Mouse (Mus musculus) frontal cortex, postnatal 10 days (tissue): ENCODE results near the gene Rhcg.

Experiments used
- DNase-seq, 2 experiments: peaks; one replicate each; pipeline ENCODE4 v3.0.0; 2022; ENCODE audit warnings: low spot score in 2 of 2, mixed read lengths in 1 of 2

Gene Rhcg

GRCm38 (mm10) chr7:79617418-79617817 lies at the start of gene Rhcg:
Rhcg (minus strand) TSS chr7:79617657.
- DNase-seq, result no peak

GRCm38 (mm10) chr7:79666690-79667089 lies 49.2 kb upstream of the Rhcg start:
- DNase-seq, result no peak

DNA sequence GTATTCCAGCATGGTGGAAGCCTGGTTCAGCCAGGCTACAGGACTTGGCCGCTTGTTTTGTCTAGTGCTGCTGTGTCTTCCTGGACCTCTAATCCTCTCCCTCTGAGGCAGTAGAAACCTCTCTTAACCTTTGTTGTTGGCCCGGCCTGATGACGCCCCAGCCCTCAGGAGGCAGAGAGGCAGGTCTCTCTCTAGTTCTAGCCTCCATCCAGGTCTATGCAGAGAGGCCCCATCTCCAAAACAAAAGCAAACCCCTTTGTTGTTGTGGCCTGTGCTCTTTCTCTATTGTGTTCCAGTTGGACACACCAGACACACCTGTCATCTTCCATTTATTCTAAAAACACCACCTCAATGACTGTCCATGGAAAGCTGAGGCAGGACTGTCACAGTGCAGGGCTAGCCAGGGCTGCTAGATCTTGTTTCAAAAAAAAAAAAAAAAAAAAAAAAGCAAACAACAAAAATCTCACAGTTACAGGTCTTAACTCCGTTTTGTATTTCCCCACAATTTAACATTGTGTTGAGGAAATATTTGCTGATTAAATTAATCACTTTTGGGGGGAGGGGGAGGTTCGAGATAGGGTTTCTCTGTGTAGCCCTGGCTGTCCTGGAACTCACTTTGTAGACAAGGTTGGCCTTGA lies 43.9 kb upstream of the Rhcg start:
- DNase-seq, result no peak

DNA sequence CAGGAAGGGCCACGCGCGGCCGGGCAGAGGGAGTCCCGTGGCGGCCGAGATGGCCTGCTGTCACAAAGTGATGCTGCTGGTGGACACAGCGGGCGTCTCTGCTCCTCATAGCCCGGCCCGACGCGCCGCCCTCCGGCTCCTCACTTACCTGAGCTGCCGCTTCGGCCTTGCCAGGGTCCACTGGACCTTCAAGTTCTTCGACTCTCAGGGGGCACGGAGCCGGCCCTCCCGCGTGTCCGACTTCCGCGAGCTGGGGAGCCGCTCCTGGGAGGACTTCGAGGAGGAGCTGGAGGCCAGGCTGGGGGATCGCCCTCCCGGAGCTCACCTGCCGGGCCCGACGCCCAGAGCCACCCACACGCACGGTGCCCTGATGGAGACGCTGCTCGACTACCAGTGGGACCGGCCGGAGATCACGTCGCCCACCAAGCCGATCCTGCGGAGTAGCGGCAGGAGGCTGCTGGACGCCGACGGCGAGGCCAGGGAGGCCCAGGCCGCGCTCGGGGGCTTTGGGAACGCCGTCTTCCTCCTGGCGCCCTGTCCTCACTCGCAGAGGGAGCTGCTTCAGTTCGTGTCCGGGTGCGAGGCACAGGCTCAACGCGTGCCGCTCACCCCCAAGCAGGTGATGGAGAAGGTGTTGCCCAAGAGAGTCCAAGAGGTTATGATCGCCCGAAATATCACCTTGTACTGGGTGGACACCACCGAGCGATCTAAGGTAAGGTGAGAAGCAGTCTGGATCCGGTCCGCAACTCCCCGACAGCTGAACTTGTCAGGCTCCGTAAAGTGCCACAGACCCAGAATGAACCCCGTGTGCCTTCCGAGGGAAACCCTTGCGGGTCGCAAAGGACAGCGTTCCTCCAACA lies 43.1 kb upstream of the Rhcg start:
- no peak for DNase-seq

- peak; percentile 96 to 98 for DNase-seq
Measured at GRCm38 (mm10) chr7:79659578-79660290, 42.3 kb upstream of the Rhcg start, which contains the start of gene Ticrr. Ticrr (plus strand) TSS chr7:79660196.

- no peak for DNase-seq
Measured at GRCm38 (mm10) chr7:79654586-79654985, 37.1 kb upstream of the Rhcg start.

GRCm38 (mm10) chr7:79654185-79654584 lies 36.7 kb upstream of the Rhcg start:
- DNase-seq, result no peak

- DNase-seq, result peak in 1 of 2 experiments; percentile 54
Measured at GRCm38 (mm10) chr7:79649005-79649404, 31.5 kb upstream of the Rhcg start.

DNA sequence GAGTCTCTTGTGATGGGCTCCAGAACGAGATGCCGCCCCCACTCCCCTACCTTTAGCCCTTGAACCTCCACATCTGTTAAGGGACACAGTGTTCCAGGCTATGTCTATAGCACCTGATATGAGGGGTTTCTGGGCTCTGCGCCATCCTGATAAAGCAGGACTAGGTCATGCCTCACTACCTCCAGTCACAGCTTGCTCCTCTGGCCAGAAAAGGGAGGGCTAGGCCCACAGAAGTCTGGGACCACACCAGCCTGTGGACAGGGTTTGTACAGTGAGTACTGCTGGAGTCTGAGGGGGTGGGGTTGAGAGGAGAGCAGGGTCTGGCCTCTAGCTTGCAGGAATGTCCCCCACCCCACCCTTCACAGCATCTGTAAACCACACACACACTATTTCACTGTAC lies 29.8 kb upstream of the Rhcg start:
- DNase-seq, result no peak

- no peak for DNase-seq
Measured at GRCm38 (mm10) chr7:79631773-79632348, 14.4 kb upstream of the Rhcg start.

DNA sequence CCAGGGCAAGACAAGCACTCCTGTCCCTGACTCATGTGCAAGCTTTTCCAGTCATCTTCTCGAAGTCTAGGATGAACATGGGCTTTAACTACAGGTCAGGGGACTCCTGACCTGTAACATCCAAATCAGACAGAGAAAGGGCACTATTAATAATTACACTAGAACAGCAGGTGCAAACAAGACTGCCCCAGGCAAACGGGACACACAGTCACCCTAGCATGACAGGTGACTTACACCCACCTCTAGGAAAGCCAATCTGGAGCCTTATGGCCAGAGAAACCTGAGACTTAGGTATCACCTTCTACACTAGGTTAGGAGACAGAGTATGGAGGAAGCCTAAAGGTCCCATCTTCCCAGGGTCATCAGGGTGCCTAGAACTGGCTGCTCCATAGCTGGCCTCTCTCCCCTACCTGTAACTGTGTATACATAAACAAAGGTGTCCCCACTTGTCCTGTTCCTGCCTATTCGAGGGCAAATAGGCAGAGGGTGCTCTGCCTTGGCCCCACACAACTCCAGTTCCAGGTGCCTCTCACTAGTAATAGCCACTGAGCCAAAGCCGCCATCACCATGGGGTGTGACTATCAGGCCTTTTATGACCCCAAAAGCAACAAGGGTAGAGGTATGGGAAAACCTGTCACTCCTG lies 10.9 kb upstream of the Rhcg start:
- DNase-seq, result no peak

- no peak for DNase-seq
Measured at GRCm38 (mm10) chr7:79626170-79626569, 8.7 kb upstream of the Rhcg start.

GRCm38 (mm10) chr7:79623086-79623485 lies 5.6 kb upstream of the Rhcg start:
- DNase-seq, result no peak

- no peak for DNase-seq
Measured at GRCm38 (mm10) chr7:79619493-79619892, 2.0 kb upstream of the Rhcg start.

DNA sequence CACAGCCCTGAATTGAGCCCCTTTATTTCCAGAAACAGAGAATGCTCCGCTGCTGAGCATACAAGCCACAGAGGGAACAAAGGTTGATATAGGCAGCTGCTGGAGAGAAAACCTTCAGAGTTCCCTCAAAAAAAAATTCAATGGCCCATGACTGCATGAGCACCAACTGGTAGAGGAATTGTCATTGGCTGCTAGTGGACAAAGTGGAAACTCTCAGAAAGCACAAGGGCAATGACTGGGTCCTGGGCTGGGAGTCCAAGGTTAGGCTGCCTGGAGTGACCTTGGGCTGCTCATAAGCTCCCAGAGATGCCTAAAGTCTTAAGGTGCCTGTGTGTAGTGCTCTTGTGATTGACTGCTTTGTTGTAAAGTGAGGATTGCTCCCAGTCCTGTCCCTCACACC lies 1.5 kb downstream of the Rhcg start:
- DNase-seq, result no peak

GRCm38 (mm10) chr7:79615008-79615407 lies 2.4 kb downstream of the Rhcg start:
- no peak for DNase-seq

DNA sequence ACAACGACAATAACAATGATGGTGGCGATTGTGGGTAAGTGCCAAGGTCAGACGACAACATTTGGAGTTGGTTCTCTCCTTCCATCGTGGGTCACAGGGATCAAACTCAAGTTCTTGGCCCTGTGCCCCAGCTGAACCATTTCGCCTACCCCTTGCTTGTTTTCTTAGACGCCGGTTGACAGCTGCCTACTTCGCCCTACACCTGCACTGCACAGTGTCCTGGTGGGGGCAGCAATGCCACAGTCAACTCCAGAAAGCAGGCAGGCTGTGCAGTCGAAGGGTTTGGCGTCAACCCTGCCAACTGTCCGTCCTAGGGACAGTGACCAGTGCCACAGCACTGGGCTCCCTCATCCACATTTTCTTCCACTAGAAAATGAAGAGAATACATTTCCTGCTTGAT lies 4.1 kb downstream of the Rhcg start:
- no peak for DNase-seq

GRCm38 (mm10) chr7:79612783-79613182 lies 4.7 kb downstream of the Rhcg start:
- no peak for DNase-seq

DNA sequence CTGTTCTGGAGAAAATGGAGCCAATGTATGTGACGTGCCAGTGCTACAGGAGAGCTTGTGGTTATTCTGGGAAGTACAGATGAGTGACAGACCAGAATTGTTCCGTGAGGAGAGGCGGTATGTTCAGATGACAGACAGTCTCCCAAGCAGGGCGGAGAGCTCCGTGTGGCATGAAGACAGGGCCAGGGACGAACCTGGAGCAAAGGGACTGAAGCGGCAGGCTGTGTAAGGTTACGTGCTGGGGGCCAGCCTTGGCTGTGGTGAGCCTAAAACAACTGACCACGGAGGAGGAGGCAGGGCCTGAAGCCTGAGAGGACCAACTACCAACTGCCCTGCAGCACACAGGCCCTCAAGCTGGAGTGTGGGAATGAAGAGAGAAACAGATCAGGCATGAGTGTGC lies 5.6 kb downstream of the Rhcg start:
- no peak for DNase-seq

GRCm38 (mm10) chr7:79607263-79607921 lies 10.1 kb downstream of the Rhcg start:
- DNase-seq, result no peak

DNA sequence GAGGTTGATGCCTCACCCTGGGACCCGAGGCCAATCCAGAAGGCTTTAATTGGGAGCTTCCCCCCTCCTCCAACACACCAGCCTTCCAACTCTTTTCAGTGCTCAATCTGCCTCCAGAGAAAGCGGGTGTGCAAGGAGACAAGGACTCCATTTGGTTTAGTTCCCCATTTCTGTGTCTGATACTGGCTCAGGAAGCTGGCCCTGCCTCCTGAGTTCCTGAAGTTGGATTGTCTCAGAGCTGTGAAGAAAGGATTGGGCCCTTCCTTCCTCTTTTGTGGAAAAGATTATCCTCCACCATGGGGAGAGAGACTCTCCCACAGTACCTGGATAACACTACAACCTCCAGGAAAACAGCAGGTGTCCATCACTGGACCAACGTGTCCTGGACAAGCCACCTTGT lies 10.7 kb downstream of the Rhcg start:
- DNase-seq, result no peak
